Mouse (Mus musculus) C2C12 (cell line): ENCODE data around the gene Celsr3.
A peak's percentile ranks its signal among the peaks of the same experiment; 100 is the strongest.

ENCODE experiments used
- CEBPB ChIP-seq: IDR thresholded peaks from one replicate; pipeline ENCODE4 v1.6.1; 2011; ENCODE audit warnings: low read depth, mild to moderate bottlenecking, control low read depth, moderate library complexity
- CTCF ChIP-seq: IDR thresholded peaks from one replicate; pipeline ENCODE4 v1.5.1; 2011; ENCODE audit not compliant: control insufficient read depth, insufficient read depth, insufficient read length
- FOSL1 ChIP-seq: IDR thresholded peaks from one replicate; pipeline ENCODE4 v1.8.0; 2011; ENCODE audit warnings: mild to moderate bottlenecking, low read length; ENCODE audit not compliant: poor library complexity, insufficient read depth, severe bottlenecking
- MAX ChIP-seq: IDR thresholded peaks from one replicate; pipeline ENCODE4 v1.6.1; 2011; ENCODE audit warnings: mild to moderate bottlenecking, control low read depth
- MYOD1 ChIP-seq: IDR thresholded peaks from one replicate; pipeline ENCODE4 v1.6.1; 2011; ENCODE audit warnings: low read depth; ENCODE audit not compliant: control insufficient read depth, insufficient read length
- MYOG ChIP-seq: IDR thresholded peaks from one replicate; pipeline ENCODE4 v1.6.1; 2011; ENCODE audit not compliant: control insufficient read depth, insufficient read length; ENCODE audit errors: extremely low read depth
- USF1 ChIP-seq: IDR thresholded peaks from one replicate; pipeline ENCODE4 v1.6.1; 2011; ENCODE audit warnings: low read depth, mild to moderate bottlenecking, control low read depth, moderate library complexity

- TF ChIP-seq CTCF (peak; percentile 88), USF1 (peak; percentile 20), MAX (no peak), MYOD1 (no peak), CEBPB (no peak), MYOG (no peak), FOSL1 (no peak)
These were observed 17.9 kb upstream of the Celsr3 start, which contains the start of gene Nckipsd for GRCm38 (mm10) chr9:108808163-108808665.
